Mouse (Mus musculus) liver, postnatal 0 days (tissue): ENCODE measurements around the gene Slc35a2.

ENCODE experiments used
- CTCF ChIP-seq: sonication (generic); IDR thresholded peaks from 2 replicates; pipeline ENCODE4 v1.5.1; 2016; ENCODE audit warnings: antibody characterized with exemption, low read depth
- EP300 ChIP-seq: IDR thresholded peaks from 2 replicates; pipeline ENCODE4 v1.6.1; 2016; ENCODE audit warnings: antibody characterized with exemption, low read depth, mild to moderate bottlenecking

DNA sequence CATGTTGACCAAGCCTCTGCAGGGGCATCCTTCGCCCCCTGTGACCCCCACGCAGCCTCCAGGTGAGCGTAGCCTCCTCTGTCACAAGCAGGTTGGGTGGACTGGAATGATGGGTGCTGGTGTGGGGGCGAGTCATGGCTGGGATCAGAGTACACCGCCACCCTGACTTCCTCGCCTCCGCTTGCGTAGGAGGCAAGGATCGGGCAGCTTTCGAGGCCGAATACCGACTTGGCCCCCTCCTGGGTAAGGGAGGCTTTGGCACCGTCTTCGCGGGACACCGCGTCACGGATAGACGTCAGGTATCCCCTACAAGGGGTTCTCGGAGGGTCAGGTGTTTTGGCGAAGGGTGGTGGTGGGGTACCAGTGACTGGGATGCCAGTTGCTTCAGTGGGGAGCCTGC lies 5.3 kb upstream of the Slc35a2 start:
- TF ChIP-seq CTCF, result no peak
- TF ChIP-seq EP300, result no peak
